Mouse (Mus musculus): Measurements from ENCODE around the gene Lin7b. TPM values are rescaled to one million over a fixed set of nuclear protein-coding genes. Genes with fewer than 3 reads are reported as not detected.
"Not testable (repeated sequence)": the region's sequence is repeated elsewhere in the genome, so short reads cannot be mapped to it uniquely, and the experiment has no call there.

Gene Lin7b
- polyA plus RNA-seq, 1 experiment, result 7.9 TPM

GRCm38 (mm10) chr7:45359081-45359480, 11.3 kb downstream of the Lin7b start:
- WGBS, result 61% methylated on average over 10 of the region's 11 CpGs
- not testable (repeated sequence) for DNase-seq (ENCODE audit: low read depth, low spot score)

GRCm38 (mm10) chr7:45356087-45356486, 14.3 kb downstream of the Lin7b start:
- 41% methylated on average over 13 of the region's 13 CpGs for WGBS
- DNase-seq (ENCODE audit: low read depth, low spot score), result no peak

- DNase-seq (ENCODE audit: low read depth, low spot score), result no peak
- 61% methylated on average over 15 of the region's 15 CpGs for WGBS
These were observed 14.9 kb downstream of the Lin7b start for GRCm38 (mm10) chr7:45355318-45356020.

GRCm38 (mm10) chr7:45353041-45353440, 17.3 kb downstream of the Lin7b start:
- 38% methylated on average over 5 of the region's 5 CpGs for WGBS
- DNase-seq (ENCODE audit: low read depth, low spot score), result no peak

GRCm38 (mm10) chr7:45346905-45347304, 23.5 kb downstream of the Lin7b start:
- DNase-seq (ENCODE audit: low read depth, low spot score), result no peak
- 79% methylated on average over 13 of the region's 13 CpGs for WGBS

- no peak for DNase-seq (ENCODE audit: low read depth, low spot score)
- WGBS, result 34% methylated on average over 13 of the region's 13 CpGs
These were observed 26.8 kb downstream of the Lin7b start for GRCm38 (mm10) chr7:45343543-45343942.

- 94% methylated on average over 11 of the region's 11 CpGs for WGBS
- DNase-seq (ENCODE audit: low read depth, low spot score), result no peak
These were observed 28.3 kb downstream of the Lin7b start for GRCm38 (mm10) chr7:45342081-45342480.

- peak; percentile 99 for DNase-seq (ENCODE audit: low read depth, low spot score)
These were observed 29.1 kb downstream of the Lin7b start for GRCm38 (mm10) chr7:45341303-45341702.

GRCm38 (mm10) chr7:45340669-45341068, 29.7 kb downstream of the Lin7b start:
- 1% methylated on average over 11 of the region's 11 CpGs for WGBS
- no peak for DNase-seq (ENCODE audit: low read depth, low spot score)

More at GRCm38 (mm10) chr7:45341303-45341702, 29.1 kb downstream of the Lin7b start:
- WGBS, result 4% methylated on average over 8 of the region's 8 CpGs

GRCm38 (mm10) chr7:45340066-45340442, 30.3 kb downstream of the Lin7b start:
- 1% methylated on average over 11 of the region's 11 CpGs for WGBS
- no peak for DNase-seq (ENCODE audit: low read depth, low spot score)

- DNase-seq (ENCODE audit: low read depth, low spot score), result no peak
- 2% methylated on average over 39 of the region's 39 CpGs for WGBS
These were observed 30.8 kb downstream of the Lin7b start for GRCm38 (mm10) chr7:45339410-45340065.

- no peak for DNase-seq (ENCODE audit: low read depth, low spot score)
- 7% methylated on average over 14 of the region's 14 CpGs for WGBS
These were observed 32.0 kb downstream of the Lin7b start for GRCm38 (mm10) chr7:45338161-45338911.

- DNase-seq (ENCODE audit: low read depth, low spot score), result no peak
- 38% methylated on average over 4 of the region's 4 CpGs for WGBS
These were observed 32.9 kb downstream of the Lin7b start for GRCm38 (mm10) chr7:45337469-45337868.

- whole genome bisulfite sequencing, result 88% methylated on average over 4 of the region's 4 CpGs
- DNase-seq (ENCODE audit: low read depth, low spot score), result no peak
These were observed 34.1 kb downstream of the Lin7b start for GRCm38 (mm10) chr7:45336319-45336718.

GRCm38 (mm10) chr7:45335056-45335455, 35.3 kb downstream of the Lin7b start, which contains the start of gene Hrc:
Hrc (plus strand) TSS chr7:45335290.
- no peak for DNase-seq (ENCODE audit: low read depth, low spot score)
- WGBS, result 57% methylated on average over 5 of the region's 5 CpGs

- 51% methylated on average over 3 of the region's 3 CpGs for WGBS
- no peak for DNase-seq (ENCODE audit: low read depth, low spot score)
These were observed 35.8 kb downstream of the Lin7b start for GRCm38 (mm10) chr7:45334605-45335004.

GRCm38 (mm10) chr7:45333431-45333982, 36.9 kb downstream of the Lin7b start, which contains the start of gene Trpm4:
Trpm4 (minus strand) TSS chr7:45333780.
- no peak for DNase-seq (ENCODE audit: low read depth, low spot score)
- WGBS, result under 1% methylated on average over 38 of the region's 38 CpGs

- no peak for DNase-seq (ENCODE audit: low read depth, low spot score)
- 2% methylated on average over 22 of the region's 22 CpGs for WGBS
These were observed 37.5 kb downstream of the Lin7b start for GRCm38 (mm10) chr7:45332685-45333425.

GRCm38 (mm10) chr7:45331502-45331901, 38.9 kb downstream of the Lin7b start:
- no peak for DNase-seq (ENCODE audit: low read depth, low spot score)
- WGBS, result 91% methylated on average over 6 of the region's 6 CpGs
